Mouse (Mus musculus) heart, embryonic 16.5 days (tissue): ENCODE results near the gene Gm10770. TPM values are rescaled to one million over a fixed set of nuclear protein-coding genes. Genes with fewer than 3 reads are reported as not detected.
"Not testable (repeated sequence)": the region's sequence is repeated elsewhere in the genome, so short reads cannot be mapped to it uniquely, and the experiment has no call there.

Source experiments
- ATAC-seq: fragments of 200-750 bp; cut with Nextera tagmentation; replicated peaks from 2 replicates; pipeline ENCODE4 v1.8.0; 2017; ENCODE audit warnings: moderate number of reproducible peaks; ENCODE audit not compliant: insufficient read depth, low FRiP score; ENCODE audit errors: extremely low read depth
- H3K27ac ChIP-seq: fragments of 300-500 bp; sonication (generic); 2 replicates; pipeline ENCODE4 v1.5.1; 2014; ENCODE audit warnings: mild to moderate bottlenecking, low read length, control low read depth, moderate library complexity
- H3K27me3 ChIP-seq: fragments of 300-500 bp; sonication (generic); 2 replicates; pipeline ENCODE4 v1.6.1; 2014; ENCODE audit warnings: low read length, mixed read lengths; ENCODE audit not compliant: control insufficient read depth, insufficient read depth
- H3K36me3 ChIP-seq: fragments of 300-500 bp; sonication (generic); 2 replicates; pipeline ENCODE4 v1.6.1; 2014; ENCODE audit not compliant: control insufficient read depth, insufficient read depth
- H3K4me1 ChIP-seq: fragments of 300-500 bp; sonication (generic); 2 replicates; pipeline ENCODE4 v1.6.1; 2014; ENCODE audit warnings: low read length, mixed read lengths; ENCODE audit not compliant: control insufficient read depth, insufficient read depth
- H3K4me2 ChIP-seq: fragments of 300-500 bp; sonication (generic); 2 replicates; pipeline ENCODE4 v1.6.1; 2014; ENCODE audit warnings: low read depth, mild to moderate bottlenecking, control low read depth, low read length
- H3K4me3 ChIP-seq: fragments of 300-500 bp; sonication (generic); 2 replicates; pipeline ENCODE4 v1.5.1; 2014; ENCODE audit warnings: mild to moderate bottlenecking, control low read depth, low read length
- H3K9ac ChIP-seq: fragments of 300-500 bp; sonication (generic); 2 replicates; pipeline ENCODE4 v1.6.1; 2014; ENCODE audit warnings: low read length, control low read depth
- H3K9me3 ChIP-seq: fragments of 300-500 bp; sonication (generic); replicated peaks from 2 replicates; pipeline ENCODE4 v1.6.1; 2016; ENCODE audit warnings: low read length; ENCODE audit not compliant: control insufficient read depth
- WGBS: fragments of 180-500 bp; shearing (Covaris S2); extraction: QIAGEN DNeasy Blood & Tissue Kit; methylation state at CpG from one replicate; pipeline ENCODE4 v1.1.7; 2014; 5-methylcytosine and 5-hydroxymethylcytosine counted together
- polyA plus RNA-seq: library from polyadenylated mRNA; unstranded; fragments of >200 nt; fragmentation: Nextera tagmentation; extraction: Ambion mirVana; gene quantifications from 2 replicates; pipeline ENCODE4 v1.2.1, GENCODE M21; 2015

The Gm10770 gene
- polyA plus RNA-seq, 1 experiment from 2014 or later = not detected

- Histone ChIP-seq H3K27ac (no peak overlapping the region), H3K4me2 (no peak overlapping the region), H3K36me3 (peaks cover 7% of the 10 kb centered on the region), H3K9ac (no peak overlapping the region), H3K9me3 (peaks cover 9% of the 10 kb centered on the region), H3K4me3 (no peak overlapping the region), H3K27me3 (no peaks in the 10 kb centered on the region), H3K4me1 (peaks cover 3% of the 10 kb centered on the region)
- WGBS = 76% methylated on average over 2 of the region's 2 CpGs
- ATAC-seq = no peak
Observed at GRCm38 (mm10) chr2:150132773-150133172, 46.7 kb downstream of the Gm10770 start.

DNA sequence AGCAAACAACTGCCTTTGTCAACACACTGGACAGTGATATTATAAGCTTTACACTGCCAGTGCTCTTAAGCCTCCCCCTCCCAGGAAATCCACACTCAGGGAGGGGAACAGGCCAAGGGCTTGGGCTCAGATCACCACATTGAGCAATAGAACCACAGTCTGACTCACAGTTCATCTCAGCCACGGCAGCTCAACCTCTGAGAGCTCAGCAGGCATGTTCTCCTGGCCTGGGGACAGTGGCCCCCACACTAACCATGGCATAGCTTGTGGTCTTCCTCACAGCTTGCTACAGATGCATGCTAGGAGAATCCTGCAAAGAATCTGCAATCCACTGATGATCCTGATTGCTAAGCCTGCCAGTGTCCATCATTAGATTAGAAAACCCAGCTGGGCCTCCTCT, 47.5 kb downstream of the Gm10770 start:
- H3K4me3 ChIP-seq, H3K9me3 ChIP-seq, ATAC-seq, H3K27me3 ChIP-seq, H3K4me1 ChIP-seq, H3K27ac ChIP-seq, H3K36me3 ChIP-seq, H3K9ac ChIP-seq, H3K4me2 ChIP-seq: not testable (repeated sequence)
- 73% methylated on average over 1 of the region's 1 CpGs for WGBS

Other genes with a start within 250 kb of the Gm10770 start
- gene Zfp120, start 43.0 kb downstream of the Gm10770 start, polyA plus RNA-seq = 5.9 and 6.3 TPM in 2 replicates
- 0.12 TPM in 1 of 2 replicates, not detected in the other for gene Gm14139, start 2.1 kb upstream of the Gm10770 start, polyA plus RNA-seq
- 4.1 TPM in 2 replicates for gene Zfp937, start 38.4 kb upstream of the Gm10770 start, polyA plus RNA-seq
- gene Gm21994, start 75.9 kb upstream of the Gm10770 start, polyA plus RNA-seq = 2.8 and 3.9 TPM in 2 replicates
- gene Gm14124, start 77.8 kb upstream of the Gm10770 start, polyA plus RNA-seq = not detected in 2 replicates
- 2.5 and 2.6 TPM in 2 replicates for gene Gm10130, start 144.0 kb upstream of the Gm10770 start, polyA plus RNA-seq
- gene 3300002I08Rik, start 183.1 kb upstream of the Gm10770 start, polyA plus RNA-seq = 3.9 and 4.9 TPM in 2 replicates